Mouse (Mus musculus): ENCODE data around the gene Ubr2. TPM values are rescaled to one million over a fixed set of nuclear protein-coding genes. Genes with fewer than 3 reads are reported as not detected.

The Ubr2 gene
- polyA plus RNA-seq, 1 experiment from 2014 or later: 18.2 TPM

- no peak overlapping the region for H3K4me3 ChIP-seq (ENCODE audit: low read depth, low read length)
- H3K9me3 ChIP-seq (replicated peaks; ENCODE audit: control insufficient read depth, low read length): no peaks in the 10 kb centered on the region
- WGBS (ENCODE audit: insufficient replicate concordance): 85% methylated on average over 3 of the region's 3 CpGs
- H3K27me3 ChIP-seq (ENCODE audit: control insufficient read depth, insufficient read depth, low read length): no peaks in the 10 kb centered on the region
- H3K27ac ChIP-seq (ENCODE audit: low read depth, low read length): no peak overlapping the region
- H3K36me3 ChIP-seq (ENCODE audit: control insufficient read depth, insufficient read depth, low read length): peaks cover 19% of the 10 kb centered on the region
- ATAC-seq (replicated peaks; ENCODE audit: insufficient number of reproducible peaks, low FRiP score, low TSS enrichment): no peak
- H3K9ac ChIP-seq (ENCODE audit: low read depth, low read length): no peak overlapping the region
- no peak overlapping the region for H3K4me2 ChIP-seq
- H3K4me1 ChIP-seq (ENCODE audit: control insufficient read depth, insufficient read depth, low read length): 0 out of 2 replicates have a peak, but pooled peaks cover 6% of the 10 kb centered on the region
Observed at GRCm38 (mm10) chr17:46995621-46996020, 14.7 kb downstream of the Ubr2 start.

DNA sequence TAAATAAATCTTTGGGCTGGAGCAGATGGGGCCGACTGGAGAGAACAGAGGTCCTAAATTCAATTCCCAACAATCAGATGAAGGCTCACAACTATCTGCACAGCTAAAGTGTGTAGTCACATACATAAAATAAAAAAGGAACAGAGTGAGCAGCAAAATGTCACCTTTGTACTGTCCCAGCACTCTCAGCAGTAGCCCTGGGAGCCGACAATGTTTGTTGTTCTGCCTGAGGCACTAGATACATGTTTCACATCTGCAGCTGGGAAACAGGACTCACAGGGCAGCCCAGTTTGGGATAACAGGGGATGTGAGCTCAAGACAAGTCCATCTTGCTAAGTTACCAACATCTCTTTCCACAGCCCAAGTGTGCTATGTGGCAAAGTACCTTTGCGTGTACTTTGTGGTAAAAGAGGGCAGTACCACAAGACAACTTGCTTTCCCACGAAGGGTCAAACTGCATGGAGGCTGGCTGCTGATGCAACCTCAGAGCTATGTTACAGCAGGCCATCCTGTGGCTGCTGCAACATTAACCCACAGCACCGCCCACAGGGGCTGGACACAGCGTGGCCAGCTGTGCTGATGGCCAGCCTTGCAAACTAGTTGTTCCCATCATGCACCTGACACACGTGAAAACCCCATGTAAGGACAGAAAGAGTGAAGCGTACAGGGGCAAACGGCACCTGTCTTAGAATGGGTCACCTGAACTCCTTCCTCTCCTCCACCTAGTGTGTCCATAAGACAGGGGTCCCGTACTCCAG is 15.5 kb downstream of the Ubr2 start:
- Histone ChIP-seq H3K4me2 (no peak overlapping the region), H3K9ac (ENCODE audit: low read depth, low read length) (no peak overlapping the region), H3K27me3 (ENCODE audit: control insufficient read depth, insufficient read depth, low read length) (no peaks in the 10 kb centered on the region), H3K36me3 (ENCODE audit: control insufficient read depth, insufficient read depth, low read length) (peaks cover 20% of the 10 kb centered on the region), H3K27ac (ENCODE audit: low read depth, low read length) (no peak overlapping the region), H3K4me3 (ENCODE audit: low read depth, low read length) (no peak overlapping the region), H3K9me3 (replicated peaks; ENCODE audit: control insufficient read depth, low read length) (no peaks in the 10 kb centered on the region), H3K4me1 (ENCODE audit: control insufficient read depth, insufficient read depth, low read length) (0 out of 2 replicates have a peak, but pooled peaks cover 6% of the 10 kb centered on the region)
- ATAC-seq (replicated peaks; ENCODE audit: insufficient number of reproducible peaks, low FRiP score, low TSS enrichment): no peak
- WGBS (ENCODE audit: insufficient replicate concordance): 81% methylated on average over 10 of the region's 10 CpGs

DNA sequence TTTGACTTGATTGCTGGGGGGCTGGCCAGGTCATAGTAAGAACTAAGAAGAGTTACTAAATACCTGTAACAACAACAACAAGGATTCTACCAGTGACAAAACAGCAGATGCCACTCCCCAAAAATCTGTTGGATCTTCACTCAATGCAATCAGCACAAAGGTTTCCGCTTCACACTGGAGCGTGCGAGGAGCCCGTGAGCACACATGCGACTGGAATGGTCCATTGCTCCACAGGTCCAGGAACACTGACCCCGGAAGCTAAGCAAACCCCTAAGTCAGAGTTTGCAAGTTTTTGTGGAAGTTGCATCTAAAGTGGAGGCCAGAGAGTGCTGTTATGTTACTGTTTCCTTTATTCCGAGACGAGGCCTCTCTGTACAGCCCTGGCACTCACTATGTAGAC is 16.7 kb downstream of the Ubr2 start:
- Histone ChIP-seq H3K36me3 (ENCODE audit: control insufficient read depth, insufficient read depth, low read length) (peaks cover 22% of the 10 kb centered on the region), H3K4me1 (ENCODE audit: control insufficient read depth, insufficient read depth, low read length) (0 out of 2 replicates have a peak, but pooled peaks cover 6% of the 10 kb centered on the region), H3K27me3 (ENCODE audit: control insufficient read depth, insufficient read depth, low read length) (no peaks in the 10 kb centered on the region), H3K9me3 (replicated peaks; ENCODE audit: control insufficient read depth, low read length) (no peaks in the 10 kb centered on the region), H3K27ac (ENCODE audit: low read depth, low read length) (no peak overlapping the region), H3K4me2 (no peak overlapping the region), H3K9ac (ENCODE audit: low read depth, low read length) (no peak overlapping the region), H3K4me3 (ENCODE audit: low read depth, low read length) (no peak overlapping the region)
- no peak for ATAC-seq (replicated peaks; ENCODE audit: insufficient number of reproducible peaks, low FRiP score, low TSS enrichment)
- 92% methylated on average over 8 of the region's 8 CpGs for WGBS (ENCODE audit: insufficient replicate concordance)

- Histone ChIP-seq H3K9ac (ENCODE audit: low read depth, low read length) (no peak overlapping the region), H3K27me3 (ENCODE audit: control insufficient read depth, insufficient read depth, low read length) (no peaks in the 10 kb centered on the region), H3K27ac (ENCODE audit: low read depth, low read length) (no peak overlapping the region), H3K4me1 (ENCODE audit: control insufficient read depth, insufficient read depth, low read length) (no peaks in the 10 kb centered on the region), H3K9me3 (replicated peaks; ENCODE audit: control insufficient read depth, low read length) (no peaks in the 10 kb centered on the region), H3K4me3 (ENCODE audit: low read depth, low read length) (no peak overlapping the region), H3K4me2 (no peak overlapping the region), H3K36me3 (ENCODE audit: control insufficient read depth, insufficient read depth, low read length) (peaks cover 39% of the 10 kb centered on the region)
- ATAC-seq (replicated peaks; ENCODE audit: insufficient number of reproducible peaks, low FRiP score, low TSS enrichment): no peak
- WGBS (ENCODE audit: insufficient replicate concordance): 85% methylated on average over 3 of the region's 3 CpGs
Observed at GRCm38 (mm10) chr17:46987631-46988030, 22.7 kb downstream of the Ubr2 start.

DNA sequence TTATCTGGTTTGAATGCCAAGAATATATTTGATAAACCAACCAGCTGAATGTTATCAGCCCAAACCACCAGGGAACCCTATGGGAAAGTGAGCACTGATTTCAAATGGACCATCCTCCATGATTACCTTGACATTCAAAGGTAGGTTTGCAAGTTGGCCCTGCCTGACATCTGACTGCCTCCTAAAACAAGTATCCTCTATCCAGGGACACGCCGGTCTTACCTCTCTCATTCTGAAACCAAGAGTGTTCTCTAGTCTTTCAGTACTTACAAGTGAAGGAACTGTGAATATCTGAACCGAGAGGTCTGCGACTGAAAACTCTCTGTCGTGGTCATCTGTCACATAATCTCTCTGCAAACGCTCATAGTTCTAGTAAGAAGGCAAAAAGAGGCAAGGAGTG is 30.3 kb downstream of the Ubr2 start:
- WGBS (ENCODE audit: insufficient replicate concordance): 92% methylated on average over 6 of the region's 6 CpGs
- Histone ChIP-seq H3K27ac (ENCODE audit: low read depth, low read length) (no peak overlapping the region), H3K9ac (ENCODE audit: low read depth, low read length) (no peak overlapping the region), H3K9me3 (replicated peaks; ENCODE audit: control insufficient read depth, low read length) (0 out of 2 replicates have a peak, but pooled peaks cover 4% of the 10 kb centered on the region), H3K4me1 (ENCODE audit: control insufficient read depth, insufficient read depth, low read length) (no peaks in the 10 kb centered on the region), H3K27me3 (ENCODE audit: control insufficient read depth, insufficient read depth, low read length) (no peaks in the 10 kb centered on the region), H3K4me3 (ENCODE audit: low read depth, low read length) (no peak overlapping the region), H3K4me2 (no peak overlapping the region), H3K36me3 (ENCODE audit: control insufficient read depth, insufficient read depth, low read length) (peaks cover 57% of the 10 kb centered on the region)
- no peak for ATAC-seq (replicated peaks; ENCODE audit: insufficient number of reproducible peaks, low FRiP score, low TSS enrichment)

- H3K4me1 ChIP-seq (ENCODE audit: control insufficient read depth, insufficient read depth, low read length): no peaks in the 10 kb centered on the region
- no peak overlapping the region for H3K27ac ChIP-seq (ENCODE audit: low read depth, low read length)
- no peak overlapping the region for H3K9ac ChIP-seq (ENCODE audit: low read depth, low read length)
- peaks cover 71% of the 10 kb centered on the region for H3K36me3 ChIP-seq (ENCODE audit: control insufficient read depth, insufficient read depth, low read length)
- no peak for ATAC-seq (replicated peaks; ENCODE audit: insufficient number of reproducible peaks, low FRiP score, low TSS enrichment)
- no peak overlapping the region for H3K4me2 ChIP-seq
- no peak overlapping the region for H3K4me3 ChIP-seq (ENCODE audit: low read depth, low read length)
- H3K9me3 ChIP-seq (replicated peaks; ENCODE audit: control insufficient read depth, low read length): 0 out of 2 replicates have a peak, but pooled peaks cover 4% of the 10 kb centered on the region
- H3K27me3 ChIP-seq (ENCODE audit: control insufficient read depth, insufficient read depth, low read length): no peaks in the 10 kb centered on the region
- 66% methylated on average over 3 of the region's 3 CpGs for WGBS (ENCODE audit: insufficient replicate concordance)
Observed at GRCm38 (mm10) chr17:46975183-46975582, 35.2 kb downstream of the Ubr2 start.

DNA sequence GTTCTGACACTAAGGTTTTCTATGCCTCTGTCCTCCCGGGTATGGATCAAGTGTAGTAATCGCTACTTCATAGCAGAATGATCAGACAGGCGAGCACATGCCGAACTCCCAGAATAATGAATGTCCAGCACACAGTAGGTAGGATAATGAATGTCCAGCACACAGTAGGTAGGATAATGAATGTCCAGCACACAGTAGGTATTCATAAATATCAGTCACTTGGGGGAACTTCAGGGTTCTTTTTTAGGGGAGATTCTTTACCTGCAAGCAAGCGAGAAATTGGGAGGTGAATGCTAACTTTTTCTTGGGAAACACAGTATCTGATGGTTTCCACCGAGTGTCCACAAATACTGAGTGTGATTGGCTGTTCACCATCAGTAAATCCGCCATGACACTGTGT is 37.8 kb downstream of the Ubr2 start:
- H3K4me2 ChIP-seq: no peak overlapping the region
- no peaks in the 10 kb centered on the region for H3K4me1 ChIP-seq (ENCODE audit: control insufficient read depth, insufficient read depth, low read length)
- no peak overlapping the region for H3K27ac ChIP-seq (ENCODE audit: low read depth, low read length)
- WGBS (ENCODE audit: insufficient replicate concordance): 91% methylated on average over 7 of the region's 7 CpGs
- no peak for ATAC-seq (replicated peaks; ENCODE audit: insufficient number of reproducible peaks, low FRiP score, low TSS enrichment)
- no peaks in the 10 kb centered on the region for H3K27me3 ChIP-seq (ENCODE audit: control insufficient read depth, insufficient read depth, low read length)
- peaks cover 67% of the 10 kb centered on the region for H3K36me3 ChIP-seq (ENCODE audit: control insufficient read depth, insufficient read depth, low read length)
- H3K9me3 ChIP-seq (replicated peaks; ENCODE audit: control insufficient read depth, low read length): 0 out of 2 replicates have a peak, but pooled peaks cover 4% of the 10 kb centered on the region
- no peak overlapping the region for H3K4me3 ChIP-seq (ENCODE audit: low read depth, low read length)
- H3K9ac ChIP-seq (ENCODE audit: low read depth, low read length): no peak overlapping the region

GRCm38 (mm10) chr17:46966892-46967291 is 43.5 kb downstream of the Ubr2 start:
- no peak for ATAC-seq (replicated peaks; ENCODE audit: insufficient number of reproducible peaks, low FRiP score, low TSS enrichment)
- 88% methylated on average over 14 of the region's 14 CpGs for WGBS (ENCODE audit: insufficient replicate concordance)
- H3K36me3 ChIP-seq (ENCODE audit: control insufficient read depth, insufficient read depth, low read length): peaks cover 62% of the 10 kb centered on the region

GRCm38 (mm10) chr17:46963186-46963585 is 47.2 kb downstream of the Ubr2 start:
- Histone ChIP-seq H3K9ac (ENCODE audit: low read depth, low read length) (no peak overlapping the region), H3K27ac (ENCODE audit: low read depth, low read length) (no peak overlapping the region), H3K27me3 (ENCODE audit: control insufficient read depth, insufficient read depth, low read length) (no peaks in the 10 kb centered on the region), H3K4me3 (ENCODE audit: low read depth, low read length) (no peak overlapping the region), H3K4me1 (ENCODE audit: control insufficient read depth, insufficient read depth, low read length) (no peaks in the 10 kb centered on the region), H3K9me3 (replicated peaks; ENCODE audit: control insufficient read depth, low read length) (no peaks in the 10 kb centered on the region), H3K4me2 (no peak overlapping the region), H3K36me3 (ENCODE audit: control insufficient read depth, insufficient read depth, low read length) (peaks cover 63% of the 10 kb centered on the region)
- no peak for ATAC-seq (replicated peaks; ENCODE audit: insufficient number of reproducible peaks, low FRiP score, low TSS enrichment)
- WGBS (ENCODE audit: insufficient replicate concordance): 91% methylated on average over 13 of the region's 13 CpGs

More at GRCm38 (mm10) chr17:46966892-46967291, 43.5 kb downstream of the Ubr2 start:
- no peaks in the 10 kb centered on the region for H3K9me3 ChIP-seq (replicated peaks; ENCODE audit: control insufficient read depth, low read length)
- no peak overlapping the region for H3K4me3 ChIP-seq (ENCODE audit: low read depth, low read length)
- H3K4me1 ChIP-seq (ENCODE audit: control insufficient read depth, insufficient read depth, low read length): no peaks in the 10 kb centered on the region
- H3K27me3 ChIP-seq (ENCODE audit: control insufficient read depth, insufficient read depth, low read length): no peaks in the 10 kb centered on the region
- no peak overlapping the region for H3K4me2 ChIP-seq
- no peak overlapping the region for H3K27ac ChIP-seq (ENCODE audit: low read depth, low read length)
- no peak overlapping the region for H3K9ac ChIP-seq (ENCODE audit: low read depth, low read length)
